Mouse (Mus musculus): ENCODE data around the gene Map3k4. TPM values are rescaled to one million over a fixed set of nuclear protein-coding genes. Genes with fewer than 3 reads are reported as not detected.

Map3k4 gene
- polyA plus RNA-seq, 1 experiment from 2014 or later = 35.9 TPM

- no peak for ATAC-seq (ENCODE audit: low FRiP score)
- 94% methylated on average over 9 of the region's 9 CpGs for WGBS
Measured at GRCm38 (mm10) chr17:12309493-12309892, 9.1 kb downstream of the Map3k4 start.

GRCm38 (mm10) chr17:12309059-12309458, 9.5 kb downstream of the Map3k4 start:
- H3K9me3 ChIP-seq (ENCODE audit: control insufficient read depth, low read length) = no peaks in the 10 kb centered on the region
- 82% methylated on average over 8 of the region's 8 CpGs for WGBS
- no peak overlapping the region for H3K4me3 ChIP-seq (replicated peaks; ENCODE audit: low read length)
- H3K4me1 ChIP-seq (replicated peaks; ENCODE audit: control insufficient read depth, insufficient read depth, low read length) = 0 out of 2 replicates have a peak, but pooled peaks cover 12% of the 10 kb centered on the region
- no peak overlapping the region for H3K9ac ChIP-seq
- ATAC-seq (ENCODE audit: low FRiP score) (no peak), DNase-seq (ENCODE audit: low spot score) (no peak)
- no peaks in the 10 kb centered on the region for H3K36me3 ChIP-seq (replicated peaks; ENCODE audit: control insufficient read depth, insufficient read depth)
- H3K27me3 ChIP-seq (ENCODE audit: control insufficient read depth, insufficient read depth, low read length) = no peaks in the 10 kb centered on the region
- H3K27ac ChIP-seq = no peak overlapping the region
- H3K4me2 ChIP-seq (replicated peaks) = no peak overlapping the region

More at GRCm38 (mm10) chr17:12309493-12309892, 9.1 kb downstream of the Map3k4 start:
- no peak overlapping the region for H3K4me2 ChIP-seq (replicated peaks)
- no peak overlapping the region for H3K9ac ChIP-seq
- H3K27me3 ChIP-seq (ENCODE audit: control insufficient read depth, insufficient read depth, low read length) = no peaks in the 10 kb centered on the region
- H3K9me3 ChIP-seq (ENCODE audit: control insufficient read depth, low read length) = no peaks in the 10 kb centered on the region
- H3K36me3 ChIP-seq (replicated peaks; ENCODE audit: control insufficient read depth, insufficient read depth) = no peaks in the 10 kb centered on the region
- no peak overlapping the region for H3K4me3 ChIP-seq (replicated peaks; ENCODE audit: low read length)
- H3K27ac ChIP-seq = no peak overlapping the region
- H3K4me1 ChIP-seq (replicated peaks; ENCODE audit: control insufficient read depth, insufficient read depth, low read length) = 0 out of 2 replicates have a peak, but pooled peaks cover 14% of the 10 kb centered on the region
- DNase-seq (ENCODE audit: low spot score) = no peak

DNA sequence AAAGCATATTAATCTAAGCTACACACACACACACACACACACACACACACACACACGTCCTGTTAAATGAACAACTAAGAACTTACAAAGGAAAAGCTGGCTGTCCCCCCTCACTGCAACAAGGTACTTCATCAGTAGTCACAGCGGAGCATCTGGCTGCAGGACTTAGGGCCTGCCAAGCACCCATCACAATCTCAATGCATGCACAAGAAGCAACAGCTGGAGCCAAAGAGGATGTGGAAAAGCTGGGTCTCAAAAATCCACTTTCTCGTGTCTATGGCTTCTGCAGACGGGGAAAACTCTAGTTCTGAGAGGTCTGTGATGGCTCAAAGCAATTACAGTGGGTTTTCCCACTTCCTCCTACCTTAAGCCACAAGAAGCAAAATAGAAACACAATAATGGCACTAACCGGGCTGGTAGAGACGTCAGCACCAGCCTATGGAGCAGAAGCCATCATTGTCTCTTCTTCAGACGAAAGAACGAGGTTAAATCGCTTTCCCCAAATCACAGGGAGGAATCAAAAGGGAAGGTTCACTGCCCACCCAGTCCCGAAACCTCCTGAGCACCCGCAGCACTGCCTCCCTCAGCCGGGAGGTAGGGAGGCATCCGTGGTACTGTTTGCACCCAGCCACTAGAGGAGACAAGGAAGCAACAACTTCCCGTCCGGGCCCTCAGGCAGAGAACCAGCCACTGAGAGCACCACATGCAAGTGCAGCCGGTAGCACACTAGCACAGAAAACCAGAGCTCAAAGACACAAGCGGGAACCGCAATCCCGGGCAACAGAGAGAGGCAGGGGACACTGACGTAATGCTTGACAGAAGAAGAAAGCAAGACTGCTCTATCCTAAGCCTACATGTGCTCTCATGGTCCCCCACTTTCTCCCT, 11.1 kb downstream of the Map3k4 start:
- Histone ChIP-seq H3K27ac (no peak overlapping the region), H3K27me3 (ENCODE audit: control insufficient read depth, insufficient read depth, low read length) (no peaks in the 10 kb centered on the region)
- 86% methylated on average over 20 of the region's 20 CpGs for WGBS

DNA sequence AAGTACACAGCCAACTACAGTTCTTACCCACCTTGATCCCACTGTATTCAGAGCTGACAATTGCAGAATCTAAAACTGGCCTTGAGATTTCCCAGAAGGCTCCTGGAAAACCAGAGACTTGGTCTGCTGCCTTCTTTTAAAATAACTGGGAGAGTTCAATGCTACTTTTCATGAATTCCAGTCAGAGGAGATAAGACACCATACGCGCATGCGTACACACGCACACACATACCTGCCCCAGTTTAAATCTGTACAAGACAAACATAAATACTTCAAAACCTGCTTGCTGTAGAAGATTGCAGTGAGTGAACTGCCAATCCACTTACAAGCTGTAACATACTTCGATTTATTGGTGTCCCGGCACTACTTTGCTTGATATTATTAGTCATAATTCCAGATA, 13.9 kb downstream of the Map3k4 start:
- Histone ChIP-seq H3K9ac (no peak overlapping the region), H3K4me3 (replicated peaks; ENCODE audit: low read length) (no peak overlapping the region), H3K27me3 (ENCODE audit: control insufficient read depth, insufficient read depth, low read length) (no peaks in the 10 kb centered on the region), H3K4me2 (replicated peaks) (no peak overlapping the region), H3K36me3 (replicated peaks; ENCODE audit: control insufficient read depth, insufficient read depth) (no peaks in the 10 kb centered on the region), H3K4me1 (replicated peaks; ENCODE audit: control insufficient read depth, insufficient read depth, low read length) (peaks cover 23% of the 10 kb centered on the region), H3K27ac (no peak overlapping the region), H3K9me3 (ENCODE audit: control insufficient read depth, low read length) (no peaks in the 10 kb centered on the region)
- DNase-seq (ENCODE audit: low spot score) (no peak), ATAC-seq (ENCODE audit: low FRiP score) (no peak)
- WGBS = 96% methylated on average over 6 of the region's 6 CpGs

More for the DNA sequence above, 11.1 kb downstream of the Map3k4 start:
- Histone ChIP-seq H3K9me3 (ENCODE audit: control insufficient read depth, low read length) (no peaks in the 10 kb centered on the region), H3K4me1 (replicated peaks; ENCODE audit: control insufficient read depth, insufficient read depth, low read length) (0 out of 2 replicates have a peak, but pooled peaks cover 10% of the 10 kb centered on the region), H3K36me3 (replicated peaks; ENCODE audit: control insufficient read depth, insufficient read depth) (no peaks in the 10 kb centered on the region), H3K4me3 (replicated peaks; ENCODE audit: low read length) (no peak overlapping the region), H3K4me2 (replicated peaks) (no peak overlapping the region), H3K9ac (no peak overlapping the region)
- DNase-seq (ENCODE audit: low spot score) (no peak), ATAC-seq (ENCODE audit: low FRiP score) (no peak)

- H3K4me2 ChIP-seq (replicated peaks) = no peak overlapping the region
- H3K9me3 ChIP-seq (ENCODE audit: control insufficient read depth, low read length) = no peaks in the 10 kb centered on the region
- H3K9ac ChIP-seq = no peak overlapping the region
- WGBS = 53% methylated on average over 3 of the region's 3 CpGs
- no peaks in the 10 kb centered on the region for H3K27me3 ChIP-seq (ENCODE audit: control insufficient read depth, insufficient read depth, low read length)
- H3K36me3 ChIP-seq (replicated peaks; ENCODE audit: control insufficient read depth, insufficient read depth) = no peaks in the 10 kb centered on the region
- no peak overlapping the region for H3K4me3 ChIP-seq (replicated peaks; ENCODE audit: low read length)
- no peak overlapping the region for H3K27ac ChIP-seq
- peaks cover 21% of the 10 kb centered on the region for H3K4me1 ChIP-seq (replicated peaks; ENCODE audit: control insufficient read depth, insufficient read depth, low read length)
- DNase-seq (ENCODE audit: low spot score) = no peak
- peak; percentile 49; the same call in 1 of the 2 replicates for ATAC-seq (ENCODE audit: low FRiP score)
Measured at GRCm38 (mm10) chr17:12300896-12301706, 17.5 kb downstream of the Map3k4 start.

DNA sequence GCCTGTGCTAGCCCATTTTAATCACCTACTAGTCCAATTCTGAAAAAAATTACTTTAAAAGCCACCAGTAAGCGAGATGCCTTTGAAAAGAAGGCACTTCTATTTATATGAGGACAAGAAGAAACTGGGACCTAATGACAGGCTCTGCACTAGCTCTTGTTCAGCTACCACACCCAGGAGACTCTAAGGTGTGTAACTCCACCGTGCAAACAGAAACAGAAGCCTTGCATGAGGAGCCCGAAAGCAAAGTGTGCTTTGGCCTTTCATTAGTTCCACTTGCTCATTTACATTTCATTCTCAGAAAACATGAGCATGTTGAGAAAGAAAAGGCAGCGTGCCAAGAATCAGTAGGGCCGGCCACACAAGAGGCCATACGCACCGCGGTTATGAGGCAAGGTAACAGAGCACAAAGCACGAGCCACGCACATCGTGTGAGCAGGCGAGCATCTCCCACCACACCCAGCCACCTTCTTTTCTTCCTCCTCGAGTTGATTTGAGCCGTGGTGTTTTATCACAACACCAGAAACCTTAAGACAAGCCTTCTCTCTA, 18.4 kb downstream of the Map3k4 start:
- H3K4me3 ChIP-seq (replicated peaks; ENCODE audit: low read length) = no peak overlapping the region
- H3K27me3 ChIP-seq (ENCODE audit: control insufficient read depth, insufficient read depth, low read length) = no peaks in the 10 kb centered on the region
- no peak overlapping the region for H3K9ac ChIP-seq
- no peaks in the 10 kb centered on the region for H3K36me3 ChIP-seq (replicated peaks; ENCODE audit: control insufficient read depth, insufficient read depth)
- WGBS = 44% methylated on average over 14 of the region's 14 CpGs
- no peak overlapping the region for H3K27ac ChIP-seq
- no peak for ATAC-seq (ENCODE audit: low FRiP score)
- peaks cover 20% of the 10 kb centered on the region for H3K4me1 ChIP-seq (replicated peaks; ENCODE audit: control insufficient read depth, insufficient read depth, low read length)
- H3K9me3 ChIP-seq (ENCODE audit: control insufficient read depth, low read length) = no peaks in the 10 kb centered on the region
- no peak for DNase-seq (ENCODE audit: low spot score)
- no peak overlapping the region for H3K4me2 ChIP-seq (replicated peaks)

DNA sequence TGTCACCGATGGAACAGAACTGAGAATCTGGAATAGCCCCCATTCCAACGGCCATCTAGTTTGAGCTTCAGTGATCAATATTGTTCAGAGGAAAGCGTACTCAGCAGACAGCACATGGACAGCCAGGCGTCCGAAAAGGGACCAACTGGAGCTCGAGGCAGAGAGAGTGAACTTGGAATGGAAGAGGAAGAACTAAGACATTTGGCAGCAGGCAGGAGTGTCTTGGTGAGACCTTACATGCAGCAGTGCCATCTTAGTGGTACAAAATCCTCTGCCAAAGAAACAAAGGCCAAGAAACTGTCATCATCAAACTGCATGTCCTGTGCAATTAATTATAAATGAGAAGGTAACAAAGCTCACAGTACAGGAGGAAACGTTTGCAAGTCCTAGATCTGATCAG, 19.2 kb downstream of the Map3k4 start:
- Histone ChIP-seq H3K27me3 (ENCODE audit: control insufficient read depth, insufficient read depth, low read length) (no peaks in the 10 kb centered on the region), H3K9me3 (ENCODE audit: control insufficient read depth, low read length) (no peaks in the 10 kb centered on the region), H3K27ac (no peak overlapping the region), H3K36me3 (replicated peaks; ENCODE audit: control insufficient read depth, insufficient read depth) (no peaks in the 10 kb centered on the region), H3K4me3 (replicated peaks; ENCODE audit: low read length) (no peak overlapping the region), H3K4me2 (replicated peaks) (no peak overlapping the region), H3K4me1 (replicated peaks; ENCODE audit: control insufficient read depth, insufficient read depth, low read length) (peaks cover 20% of the 10 kb centered on the region), H3K9ac (no peak overlapping the region)
- ATAC-seq (ENCODE audit: low FRiP score) (no peak), DNase-seq (ENCODE audit: low spot score) (no peak)
- WGBS = 76% methylated on average over 7 of the region's 7 CpGs

GRCm38 (mm10) chr17:12297978-12298377, 20.6 kb downstream of the Map3k4 start:
- no peak overlapping the region for H3K27ac ChIP-seq
- WGBS = 83% methylated on average over 4 of the region's 4 CpGs
- H3K4me2 ChIP-seq (replicated peaks) = no peak overlapping the region
- H3K9ac ChIP-seq = no peak overlapping the region
- no peak for DNase-seq (ENCODE audit: low spot score)
- no peaks in the 10 kb centered on the region for H3K27me3 ChIP-seq (ENCODE audit: control insufficient read depth, insufficient read depth, low read length)
- no peak for ATAC-seq (ENCODE audit: low FRiP score)
- peaks cover 33% of the 10 kb centered on the region for H3K4me1 ChIP-seq (replicated peaks; ENCODE audit: control insufficient read depth, insufficient read depth, low read length)
- H3K9me3 ChIP-seq (ENCODE audit: control insufficient read depth, low read length) = no peaks in the 10 kb centered on the region
- H3K36me3 ChIP-seq (replicated peaks; ENCODE audit: control insufficient read depth, insufficient read depth) = no peaks in the 10 kb centered on the region
- no peak overlapping the region for H3K4me3 ChIP-seq (replicated peaks; ENCODE audit: low read length)

GRCm38 (mm10) chr17:12297292-12297691, 21.3 kb downstream of the Map3k4 start:
- Histone ChIP-seq H3K4me2 (replicated peaks) (no peak overlapping the region), H3K4me1 (replicated peaks; ENCODE audit: control insufficient read depth, insufficient read depth, low read length) (peaks cover 35% of the 10 kb centered on the region), H3K9ac (no peak overlapping the region), H3K9me3 (ENCODE audit: control insufficient read depth, low read length) (no peaks in the 10 kb centered on the region), H3K27me3 (ENCODE audit: control insufficient read depth, insufficient read depth, low read length) (no peaks in the 10 kb centered on the region), H3K27ac (no peak overlapping the region), H3K4me3 (replicated peaks; ENCODE audit: low read length) (no peak overlapping the region), H3K36me3 (replicated peaks; ENCODE audit: control insufficient read depth, insufficient read depth) (no peaks in the 10 kb centered on the region)
- DNase-seq (ENCODE audit: low spot score) (no peak), ATAC-seq (ENCODE audit: low FRiP score) (no peak)
- 75% methylated on average over 7 of the region's 7 CpGs for WGBS

Data from hindbrain, embryonic 14.5 days (tissue).